Mouse (Mus musculus) stomach, embryonic 14.5 days (tissue): ENCODE data around the gene Ccdc36. TPM values are rescaled to one million over a fixed set of nuclear protein-coding genes. Genes with fewer than 3 reads are reported as not detected.

Source experiments
- ATAC-seq: fragments of 200-750 bp; cut with Nextera tagmentation; 2 replicates; pipeline ENCODE4 v1.8.0; 2017; ENCODE audit warnings: low read depth, moderate TSS enrichment; ENCODE audit not compliant: insufficient number of reproducible peaks, insufficient read depth, low FRiP score
- H3K27ac ChIP-seq: fragments of 300-500 bp; sonication (generic); 2 replicates; pipeline ENCODE4 v1.5.1; 2014; ENCODE audit warnings: mild to moderate bottlenecking, low read length, moderate library complexity, mixed read lengths
- H3K27me3 ChIP-seq: fragments of 300-500 bp; sonication (generic); 2 replicates; pipeline ENCODE4 v1.6.1; 2014; ENCODE audit warnings: low read length, control low read depth, mixed read lengths; ENCODE audit not compliant: control insufficient read depth, insufficient read depth
- H3K36me3 ChIP-seq: fragments of 300-500 bp; sonication (generic); 2 replicates; pipeline ENCODE4 v1.6.1; 2014; ENCODE audit warnings: mild to moderate bottlenecking, control low read depth, low read length, moderate library complexity, mixed read lengths; ENCODE audit not compliant: control insufficient read depth, insufficient read depth
- H3K4me1 ChIP-seq: fragments of 300-500 bp; sonication (generic); 2 replicates; pipeline ENCODE4 v1.6.1; 2014; ENCODE audit warnings: low read length, control low read depth, mixed read lengths; ENCODE audit not compliant: control insufficient read depth, insufficient read depth
- H3K4me2 ChIP-seq: fragments of 300-500 bp; sonication (generic); replicated peaks from 2 replicates; pipeline ENCODE4 v1.6.1; 2014; ENCODE audit warnings: low read depth, low read length, control low read depth
- H3K4me3 ChIP-seq: fragments of 300-500 bp; sonication (generic); 2 replicates; pipeline ENCODE4 v1.5.1; 2014; ENCODE audit warnings: low read depth, low read length, control low read depth
- H3K9ac ChIP-seq: fragments of 300-500 bp; sonication (generic); replicated peaks from 2 replicates; pipeline ENCODE4 v1.6.1; 2014; ENCODE audit warnings: low read depth, mild to moderate bottlenecking, control low read depth, low read length, moderate library complexity, mixed read lengths
- H3K9me3 ChIP-seq: fragments of 300-500 bp; sonication (generic); 2 replicates; pipeline ENCODE4 v1.6.1; 2016; ENCODE audit warnings: low read depth, low read length, control low read depth; ENCODE audit not compliant: control insufficient read depth
- WGBS: fragments of 180-500 bp; shearing (Covaris S2); extraction: QIAGEN DNeasy Blood & Tissue Kit; methylation state at CpG from one replicate; pipeline ENCODE4 v1.1.7; 2014; 5-methylcytosine and 5-hydroxymethylcytosine counted together
- polyA plus RNA-seq: library from polyadenylated mRNA; unstranded; fragments of >200 nt; fragmentation: Nextera tagmentation; extraction: Ambion mirVana; gene quantifications from 2 replicates; pipeline ENCODE4 v1.2.1, GENCODE M21; 2014

The Ccdc36 gene
- 1.9 and 2.5 TPM in 2 replicates for polyA plus RNA-seq

DNA sequence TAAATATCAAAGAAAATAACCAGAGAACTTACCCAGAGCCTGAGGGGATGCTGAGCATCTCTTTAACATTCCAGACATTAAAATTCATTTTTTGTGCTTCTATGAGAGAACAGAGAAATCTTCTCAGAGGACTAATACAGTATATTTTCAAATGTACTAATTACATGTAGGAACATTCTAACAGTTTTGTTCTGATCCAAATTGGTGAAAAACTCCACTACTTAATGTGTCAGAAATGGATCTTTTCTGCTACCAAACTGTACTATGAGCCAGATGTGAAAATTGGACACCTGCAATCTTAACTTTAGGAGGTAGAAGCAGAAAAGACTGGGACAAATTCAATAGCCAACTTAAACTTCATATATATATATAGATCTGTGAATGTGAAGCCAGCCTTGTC lies at the start of gene Ccdc36:
TSS of gene Ccdc36 (minus strand) at position 101 of the 400 bp plus-strand sequence.
- H3K27me3 ChIP-seq = no peaks in the 10 kb centered on the region
- no peak for ATAC-seq
- no peaks in the 10 kb centered on the region for H3K36me3 ChIP-seq
- no peak within 1 kb of the TSS for H3K4me3 ChIP-seq
- H3K9ac ChIP-seq = no peak within 1 kb of the TSS
- no peaks in the 10 kb centered on the region for H3K9me3 ChIP-seq
- H3K4me1 ChIP-seq = no peaks in the 10 kb centered on the region
- H3K27ac ChIP-seq = no peak within 1 kb of the TSS
- no peak within 1 kb of the TSS for H3K4me2 ChIP-seq

GRCm38 (mm10) chr9:108474528-108474927 lies 46.2 kb upstream of the Ccdc36 start:
- 64% methylated on average over 1 of the region's 1 CpGs for WGBS
- H3K4me3 ChIP-seq = no peak overlapping the region
- H3K27ac ChIP-seq = no peak overlapping the region
- H3K9ac ChIP-seq = no peak overlapping the region
- no peaks in the 10 kb centered on the region for H3K27me3 ChIP-seq
- no peak overlapping the region for H3K4me2 ChIP-seq
- peaks cover 5% of the 10 kb centered on the region; the same call in 1 of the 2 replicates for H3K4me1 ChIP-seq
- H3K9me3 ChIP-seq = no peaks in the 10 kb centered on the region
- no peak for ATAC-seq
- H3K36me3 ChIP-seq = no peaks in the 10 kb centered on the region

DNA sequence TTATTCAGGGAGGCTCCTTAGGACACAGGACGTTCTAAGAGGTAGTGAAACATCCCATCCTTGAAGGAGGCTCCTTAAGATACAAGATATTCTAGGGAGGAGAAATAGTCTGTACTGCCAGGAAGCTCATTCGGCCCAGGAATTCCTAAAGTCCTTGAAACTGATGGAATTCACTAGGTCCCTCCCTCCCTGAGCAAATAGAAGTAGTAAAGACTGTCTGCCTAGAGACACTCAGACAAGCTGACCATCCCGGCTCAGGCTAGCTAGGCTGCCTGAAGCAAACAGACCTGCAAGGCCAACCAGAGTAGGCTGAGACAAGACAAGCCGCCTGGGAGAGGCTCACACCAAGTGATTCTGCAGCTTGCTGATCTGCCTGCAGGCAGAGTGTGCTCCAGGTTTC lies 41.6 kb upstream of the Ccdc36 start:
- H3K9me3 ChIP-seq = no peaks in the 10 kb centered on the region
- H3K4me1 ChIP-seq = no peaks in the 10 kb centered on the region
- no peak for ATAC-seq
- H3K4me3 ChIP-seq = no peak overlapping the region
- no peak overlapping the region for H3K27ac ChIP-seq
- peaks cover 10% of the 10 kb centered on the region for H3K36me3 ChIP-seq
- 51% methylated on average over 4 of the region's 4 CpGs for WGBS
- H3K27me3 ChIP-seq = no peaks in the 10 kb centered on the region
- no peak overlapping the region for H3K4me2 ChIP-seq
- no peak overlapping the region for H3K9ac ChIP-seq

DNA sequence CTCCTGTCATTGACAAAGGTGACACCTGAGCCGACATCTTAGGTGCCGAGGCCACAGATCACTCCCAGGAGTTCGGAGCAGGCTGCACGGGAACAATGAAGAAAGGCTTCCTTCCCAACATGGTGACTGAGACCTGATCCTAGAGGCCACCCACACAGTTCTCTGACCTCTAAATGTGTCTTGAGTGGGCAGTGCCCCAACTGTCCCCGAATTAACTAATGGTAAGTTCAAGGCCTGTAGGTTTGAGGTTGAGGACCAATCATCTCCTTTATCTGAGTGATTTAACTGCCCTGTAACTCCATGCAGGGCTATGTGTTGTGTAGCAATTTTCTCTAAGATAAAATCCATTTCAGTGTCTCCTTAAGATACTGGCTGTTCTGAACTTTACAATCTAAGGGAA lies 41.1 kb upstream of the Ccdc36 start:
- Histone ChIP-seq H3K4me1 (no peaks in the 10 kb centered on the region), H3K9ac (no peak overlapping the region), H3K27me3 (no peaks in the 10 kb centered on the region), H3K4me3 (no peak overlapping the region), H3K9me3 (no peaks in the 10 kb centered on the region), H3K4me2 (no peak overlapping the region), H3K36me3 (peaks cover 15% of the 10 kb centered on the region), H3K27ac (no peak overlapping the region)
- 60% methylated on average over 5 of the region's 5 CpGs for WGBS
- ATAC-seq = no peak

DNA sequence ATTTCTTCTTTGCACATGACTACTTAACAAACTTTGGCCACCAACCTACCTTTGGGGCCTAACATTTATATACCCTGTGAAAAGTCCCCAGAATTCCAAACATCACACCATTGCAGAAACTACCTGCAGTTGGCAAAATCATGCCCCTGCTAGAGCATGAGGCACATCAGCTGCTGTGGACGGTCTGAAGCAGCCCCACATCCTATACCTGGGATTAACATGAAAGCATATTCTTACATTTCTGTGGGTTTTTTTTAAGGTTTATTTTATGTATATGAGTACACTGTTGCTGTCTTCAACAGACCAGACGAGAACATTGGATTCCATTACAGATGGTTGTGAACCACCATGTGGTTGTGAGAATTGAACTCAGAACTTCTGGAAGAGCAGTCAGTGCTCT lies 37.9 kb upstream of the Ccdc36 start:
- Histone ChIP-seq H3K9ac (no peak overlapping the region), H3K27ac (no peak overlapping the region), H3K4me2 (no peak overlapping the region), H3K27me3 (no peaks in the 10 kb centered on the region), H3K9me3 (no peaks in the 10 kb centered on the region), H3K36me3 (peaks cover 26% of the 10 kb centered on the region), H3K4me3 (no peak overlapping the region), H3K4me1 (peaks cover 17% of the 10 kb centered on the region; the same call in 1 of the 2 replicates)
- WGBS = 90% methylated on average over 2 of the region's 2 CpGs
- no peak for ATAC-seq

GRCm38 (mm10) chr9:108463713-108464112 lies 35.4 kb upstream of the Ccdc36 start:
- H3K4me2 ChIP-seq = no peak overlapping the region
- peaks cover 26% of the 10 kb centered on the region for H3K36me3 ChIP-seq
- H3K9ac ChIP-seq = no peak overlapping the region
- H3K27me3 ChIP-seq = no peaks in the 10 kb centered on the region
- peaks cover 18% of the 10 kb centered on the region; the same call in 1 of the 2 replicates for H3K4me1 ChIP-seq
- no peak overlapping the region for H3K27ac ChIP-seq
- H3K4me3 ChIP-seq = no peak overlapping the region
- 89% methylated on average over 9 of the region's 9 CpGs for WGBS
- no peak for ATAC-seq
- H3K9me3 ChIP-seq = no peaks in the 10 kb centered on the region

GRCm38 (mm10) chr9:108462192-108462591 lies 33.9 kb upstream of the Ccdc36 start:
- H3K27ac ChIP-seq = peak overlapping the region; percentile 96
- peak overlapping the region; percentile 3 for H3K4me3 ChIP-seq
- no peak overlapping the region for H3K9ac ChIP-seq
- H3K36me3 ChIP-seq = peaks cover 26% of the 10 kb centered on the region
- no peaks in the 10 kb centered on the region for H3K27me3 ChIP-seq
- H3K4me2 ChIP-seq = peak overlapping the region; percentile 68
- H3K9me3 ChIP-seq = no peaks in the 10 kb centered on the region
- ATAC-seq = peak; percentile 75
- 39% methylated on average over 10 of the region's 10 CpGs for WGBS
- peaks cover 18% of the 10 kb centered on the region; the same call in 1 of the 2 replicates for H3K4me1 ChIP-seq

DNA sequence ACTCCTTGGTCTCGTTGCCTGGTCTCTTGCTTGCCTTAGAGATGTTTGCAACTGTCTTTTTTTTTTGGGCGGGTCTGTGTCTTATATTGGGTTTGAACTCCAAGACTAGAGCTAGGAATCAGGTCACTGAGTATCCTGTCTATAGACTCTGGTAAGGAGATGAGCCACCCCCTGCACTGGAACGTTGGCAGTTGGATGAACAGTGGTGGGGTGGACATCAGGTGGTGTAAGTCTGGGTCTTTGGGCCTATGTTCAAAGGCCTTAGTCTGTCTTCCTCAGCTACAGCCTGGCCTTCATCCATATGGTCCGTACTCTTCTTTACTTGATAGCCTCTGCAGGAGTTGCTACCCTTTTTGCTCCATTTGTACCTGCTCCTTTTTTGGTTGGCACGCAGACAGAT lies 33.4 kb upstream of the Ccdc36 start:
- Histone ChIP-seq H3K9ac (no peak overlapping the region; the same call in 1 of the 2 replicates), H3K4me3 (peak overlapping the region; percentile 94), H3K27ac (peak overlapping the region; percentile 96), H3K36me3 (peaks cover 26% of the 10 kb centered on the region), H3K4me2 (peak overlapping the region; percentile 68), H3K9me3 (no peaks in the 10 kb centered on the region), H3K4me1 (peaks cover 18% of the 10 kb centered on the region; the same call in 1 of the 2 replicates), H3K27me3 (no peaks in the 10 kb centered on the region)
- WGBS = 78% methylated on average over 5 of the region's 5 CpGs
- ATAC-seq = no peak

DNA sequence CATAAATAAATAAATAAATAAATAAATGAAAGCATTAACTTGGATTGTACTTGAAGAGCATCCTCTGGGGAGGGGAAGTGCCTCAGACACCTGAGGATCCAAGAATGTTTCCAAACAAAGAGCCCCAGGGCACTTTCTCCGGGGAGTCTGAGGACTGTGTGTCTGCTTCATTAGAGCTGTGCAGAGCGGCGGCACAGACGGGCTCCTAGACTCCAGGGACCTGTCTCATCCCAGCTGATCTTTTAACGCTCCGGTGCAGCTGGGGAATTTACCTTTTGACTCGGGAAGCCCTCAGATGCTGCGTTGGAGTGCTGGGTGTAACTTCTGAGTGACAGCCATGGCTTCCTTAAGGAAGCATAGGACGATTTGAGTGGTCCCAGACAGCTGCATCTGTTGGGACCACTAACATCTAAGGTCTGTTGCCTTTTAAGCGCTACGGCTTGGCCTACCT lies 32.9 kb upstream of the Ccdc36 start, which contains the start of gene Klhdc8b:
TSS of gene Klhdc8b (minus strand) at position 401 of the 451 bp plus-strand sequence.
- Histone ChIP-seq H3K9me3 (no peaks in the 10 kb centered on the region), H3K4me1 (peaks cover 18% of the 10 kb centered on the region; the same call in 1 of the 2 replicates), H3K4me3 (peak within 1 kb of the TSS; percentile 94), H3K4me2 (peak within 1 kb of the TSS; percentile 68), H3K27ac (peak within 1 kb of the TSS; percentile 96), H3K9ac (peak within 1 kb of the TSS; percentile 90), H3K27me3 (no peaks in the 10 kb centered on the region), H3K36me3 (peaks cover 26% of the 10 kb centered on the region)
- ATAC-seq = no peak
- WGBS = 23% methylated on average over 11 of the region's 11 CpGs
